Mouse (Mus musculus): ENCODE results near the gene Tbc1d7.

Tbc1d7 gene

GRCm38 (mm10) chr13:43134468-43134867 is 36.8 kb downstream of the Tbc1d7 start:
- DNase-seq (ENCODE audit: low spot score): no peak

- DNase-seq (ENCODE audit: low spot score): no peak
These were observed 37.9 kb downstream of the Tbc1d7 start for GRCm38 (mm10) chr13:43133400-43133799.

- DNase-seq (ENCODE audit: low spot score): no peak
These were observed 38.4 kb downstream of the Tbc1d7 start for GRCm38 (mm10) chr13:43132859-43133258.

GRCm38 (mm10) chr13:43131741-43132191 is 39.5 kb downstream of the Tbc1d7 start:
- DNase-seq (ENCODE audit: low spot score): no peak

- no peak for DNase-seq (ENCODE audit: low spot score)
These were observed 41.1 kb downstream of the Tbc1d7 start for GRCm38 (mm10) chr13:43130161-43130560.

GRCm38 (mm10) chr13:43124683-43125074 is 46.6 kb downstream of the Tbc1d7 start:
- no peak for DNase-seq (ENCODE audit: low spot score)

- no peak for DNase-seq (ENCODE audit: low spot score)
These were observed 47.2 kb downstream of the Tbc1d7 start for GRCm38 (mm10) chr13:43123895-43124682.

- no peak for DNase-seq (ENCODE audit: low spot score)
These were observed 48.8 kb downstream of the Tbc1d7 start for GRCm38 (mm10) chr13:43122306-43123070.

DNA sequence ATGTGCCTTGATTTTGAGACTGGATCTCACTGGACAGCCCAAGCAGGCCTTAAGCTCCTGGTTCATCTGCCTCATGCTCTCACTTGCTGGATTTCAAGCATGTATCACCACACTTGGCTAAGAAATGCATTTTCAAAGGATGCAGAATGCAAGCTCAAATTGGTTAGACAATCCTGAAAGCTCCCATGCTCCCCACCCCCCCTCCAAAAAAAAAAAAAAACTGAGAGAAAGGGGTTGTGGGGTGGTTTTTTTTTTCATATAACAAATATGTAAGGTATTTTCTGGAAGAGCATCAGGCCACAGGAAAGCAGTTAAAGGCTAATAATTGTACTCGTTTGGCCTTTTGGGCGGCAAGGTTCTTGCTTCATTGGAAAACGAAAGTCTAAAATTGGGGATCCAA is 58.2 kb downstream of the Tbc1d7 start:
- no peak for DNase-seq (ENCODE audit: low spot score)

GRCm38 (mm10) chr13:43112707-43113106 is 58.6 kb downstream of the Tbc1d7 start:
- DNase-seq (ENCODE audit: low spot score): no peak

DNA sequence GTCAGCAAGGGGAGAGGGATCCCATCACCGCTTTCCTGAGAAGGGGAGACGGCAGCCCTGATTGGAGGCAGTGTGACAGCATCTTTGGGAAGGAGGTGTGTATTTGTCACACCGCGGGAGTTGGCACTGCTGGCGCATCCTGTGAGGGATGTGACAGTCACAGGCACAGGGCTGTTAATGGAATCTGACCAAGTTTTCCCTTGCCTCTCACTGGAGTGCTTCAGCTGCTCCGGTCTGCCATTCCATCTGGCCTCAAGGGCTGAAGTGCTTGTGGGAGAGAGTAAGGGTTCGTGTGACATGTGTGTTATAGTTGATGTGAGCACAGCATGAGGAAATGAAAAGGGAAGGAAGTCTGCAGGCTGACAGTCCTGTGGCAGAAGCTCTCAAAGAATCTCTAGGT is 59.0 kb downstream of the Tbc1d7 start:
- no peak for DNase-seq (ENCODE audit: low spot score)

DNA sequence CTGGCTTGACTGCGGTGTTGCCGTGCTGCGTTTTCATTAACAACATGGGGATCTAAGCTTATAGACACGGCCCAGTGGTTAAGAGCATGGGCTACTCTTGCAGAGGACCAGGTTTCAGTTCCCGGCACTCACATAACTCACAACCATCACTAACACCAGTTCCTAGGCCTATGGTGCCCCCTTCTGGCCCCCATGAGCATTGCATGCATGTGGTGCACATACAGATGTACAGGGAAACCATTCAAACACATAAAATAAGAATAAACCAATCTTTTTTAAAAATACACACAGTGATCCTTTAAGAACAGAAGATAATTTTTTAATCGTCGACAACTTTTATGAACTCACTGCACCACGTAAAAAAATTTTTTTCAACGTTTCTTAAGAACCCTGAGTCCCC is 66.8 kb downstream of the Tbc1d7 start:
- DNase-seq (ENCODE audit: low spot score): no peak

DNA sequence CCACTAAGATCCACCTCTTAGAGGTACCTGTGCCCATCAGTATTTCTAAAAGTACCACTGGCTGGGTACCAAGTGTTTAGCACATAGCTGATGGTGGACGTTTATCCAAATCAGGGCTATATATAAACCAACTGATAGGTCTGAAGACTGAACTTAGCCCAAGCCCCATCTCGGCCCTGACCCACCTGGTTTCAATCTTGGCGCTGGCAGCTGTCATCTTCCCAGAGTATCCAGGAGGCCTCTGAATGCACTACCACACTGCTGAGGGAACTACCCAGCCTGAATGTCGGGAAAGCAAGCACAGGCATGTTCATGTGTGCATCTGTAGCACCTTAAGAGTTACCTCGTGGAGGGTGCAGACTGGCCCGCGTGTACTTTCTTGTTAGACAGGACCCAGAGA is 68.4 kb downstream of the Tbc1d7 start:
- no peak for DNase-seq (ENCODE audit: low spot score)

Data from T-cell, adult 2 months (primary cell).